11 mouse cellular contexts compared by ENCODE assay signal in the genomic region with DNA sequence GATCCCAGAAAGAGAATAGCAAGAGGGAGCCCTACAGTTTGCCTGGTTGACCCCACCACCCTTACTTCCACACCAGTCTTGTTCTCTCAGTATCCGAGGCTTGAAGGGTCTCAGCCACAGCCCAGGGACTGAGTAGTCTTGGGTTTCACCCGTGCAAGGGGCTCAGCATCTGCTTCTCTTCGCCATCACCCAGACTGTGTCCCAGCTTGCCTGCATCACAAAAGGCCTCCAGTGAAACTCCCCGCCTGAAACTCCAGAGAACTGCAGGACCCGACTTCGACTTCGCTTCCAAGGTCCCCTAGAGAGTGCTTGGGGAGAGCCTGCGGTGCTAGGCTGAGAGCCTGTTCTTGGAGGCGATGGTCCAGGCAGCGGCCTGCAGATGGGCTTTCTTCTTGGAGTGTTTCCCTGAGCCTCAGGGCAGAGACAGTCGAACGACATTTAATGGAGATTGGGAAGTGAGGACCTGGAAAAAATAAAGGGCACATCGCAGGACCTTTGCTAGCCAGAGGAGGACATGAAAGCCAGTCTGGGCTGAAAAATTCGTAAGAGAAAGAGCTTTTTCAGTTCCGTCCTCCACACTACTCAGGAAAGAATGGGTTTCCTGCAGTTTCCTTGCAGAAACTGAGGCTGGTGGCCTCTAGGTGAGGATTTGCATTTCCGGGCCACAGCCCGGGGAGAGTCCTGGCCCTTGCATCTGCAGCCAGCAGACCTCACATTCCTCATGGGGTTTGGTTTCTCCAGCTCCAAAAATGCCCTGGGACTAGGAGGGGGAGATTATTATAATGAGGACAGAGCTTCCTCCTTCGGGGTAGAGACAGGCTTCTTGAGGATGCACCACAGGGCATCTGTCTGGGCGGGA. TPM values are rescaled to one million over a fixed set of nuclear protein-coding genes. Genes with fewer than 3 reads are reported as not detected.
DNase-seq lines count a peak whose midpoint lies in the region; ATAC-seq and TF ChIP-seq lines count a peak whose summit lies in the region.
"Had no signal": no experiment of that assay in that cellular context is flagged by ENCODE, and none has a peak within 500 bp of the region (broad histone marks: within the 10 kb centered on the region; RNA-seq: fewer than 3 reads in every experiment).

No protein-coding gene starts in this region.

- WGBS in hindbrain, embryonic 11.5 days, result 1% methylated on average over 19 of the region's 19 CpGs
- 8% methylated on average over 19 of the region's 19 CpGs for WGBS in hindbrain, postnatal 0 days
- WGBS in limb, embryonic 13.5 days, result 3% methylated on average over 19 of the region's 19 CpGs

- no peak for TF ChIP-seq CTCF in hindbrain, postnatal 0 days (IDR thresholded peaks at IDR 0.05; ENCODE audit: low read depth)

- H3K27ac ChIP-seq in hindbrain, embryonic 11.5 days (ENCODE audit: low read depth, low read length), result no peak overlapping the region
- no peak overlapping the region for H3K27ac ChIP-seq in hindbrain, postnatal 0 days
- H3K27ac ChIP-seq in limb, embryonic 13.5 days, result no peak overlapping the region

- H3K9ac ChIP-seq in hindbrain, embryonic 11.5 days (ENCODE audit: low read depth, low read length), result no peak overlapping the region
- H3K9ac ChIP-seq in hindbrain, postnatal 0 days (replicated peaks; ENCODE audit: low read length), result no peak overlapping the region
- H3K9ac ChIP-seq in limb, embryonic 13.5 days, result no peak overlapping the region

- ATAC-seq in hindbrain, embryonic 11.5 days (ENCODE audit: low FRiP score), result no peak
- no peak for ATAC-seq in hindbrain, postnatal 0 days
- no peak for ATAC-seq in limb, embryonic 13.5 days (ENCODE audit: low FRiP score, low read depth)
- no peak for ATAC-seq in megakaryocyte, adult 5-6 weeks (ENCODE audit: poor library complexity, severe bottlenecking)

- no peaks in the 10 kb centered on the region for H3K9me3 ChIP-seq in hindbrain, embryonic 11.5 days (ENCODE audit: control insufficient read depth, low read length)
- no peaks in the 10 kb centered on the region for H3K9me3 ChIP-seq in hindbrain, postnatal 0 days (ENCODE audit: low read length)
- no peaks in the 10 kb centered on the region for H3K9me3 ChIP-seq in limb, embryonic 13.5 days

- no peaks in the 10 kb centered on the region for H3K36me3 ChIP-seq in hindbrain, embryonic 11.5 days (ENCODE audit: control insufficient read depth, insufficient read depth, low read length)
- H3K36me3 ChIP-seq in hindbrain, postnatal 0 days (ENCODE audit: insufficient read depth, low read length), result no peaks in the 10 kb centered on the region
- no peaks in the 10 kb centered on the region for H3K36me3 ChIP-seq in limb, embryonic 13.5 days

- H3K4me2 ChIP-seq in hindbrain, embryonic 11.5 days (replicated peaks; ENCODE audit: low read depth, low read length), result no peak overlapping the region
- no peak overlapping the region for H3K4me2 ChIP-seq in hindbrain, postnatal 0 days (ENCODE audit: low read depth, low read length)
- peak overlapping the region; percentile 62 for H3K4me2 ChIP-seq in limb, embryonic 13.5 days (replicated peaks)

- H3K27me3 ChIP-seq in hindbrain, embryonic 11.5 days (ENCODE audit: control insufficient read depth, insufficient read depth, low read length), result peaks cover 84% of the 10 kb centered on the region
- peaks cover 74% of the 10 kb centered on the region for H3K27me3 ChIP-seq in hindbrain, postnatal 0 days (ENCODE audit: insufficient read depth, low read length)
- H3K27me3 ChIP-seq in limb, embryonic 13.5 days, result peaks cover 86% of the 10 kb centered on the region

- no peak overlapping the region for H3K4me3 ChIP-seq in hindbrain, embryonic 11.5 days (ENCODE audit: low read depth, low read length)
- no peak overlapping the region for H3K4me3 ChIP-seq in hindbrain, postnatal 0 days (ENCODE audit: low read length)
- peak overlapping the region; percentile 7; the same call in 1 of the 2 replicates for H3K4me3 ChIP-seq in limb, embryonic 13.5 days

- peaks cover 11% of the 10 kb centered on the region for H3K4me1 ChIP-seq in hindbrain, embryonic 11.5 days (replicated peaks; ENCODE audit: control insufficient read depth, insufficient read depth, low read length)
- H3K4me1 ChIP-seq in hindbrain, postnatal 0 days (ENCODE audit: insufficient read depth, low read length), result peaks cover 17% of the 10 kb centered on the region; the same call in 1 of the 2 replicates
- peaks cover 56% of the 10 kb centered on the region for H3K4me1 ChIP-seq in limb, embryonic 13.5 days

- peak; percentile 56 for DNase-seq in hindbrain, embryonic 11.5 days (ENCODE audit: low spot score)
- no peak for DNase-seq in hindbrain, postnatal 0 days (ENCODE audit: low spot score)
- peak; percentile 43 for DNase-seq in ES-CJ7 (ENCODE audit: low read depth, low spot score)
- DNase-seq in embryo, embryonic 10.5 days (ENCODE audit: low spot score), result peak; percentile 55
- DNase-seq in adrenal gland, postnatal 14 days, result no peak
- DNase-seq: heart, postnatal 36 days; kidney, postnatal 36 days; lung, adult 18-20 months; thymus, postnatal 25 days had no signal

RNA-seq across cellular contexts. Expression of a gene that starts 11.8 kb away (rescaled TPM):
- polyA plus RNA-seq in hindbrain, embryonic 11.5 days (2014; fragmentation: Nextera tagmentation; extraction: Ambion mirVana), result 6.6 and 7.4 TPM in 2 replicates
- 36.3 and 38.5 TPM in 2 replicates for total RNA-seq in hindbrain, postnatal 0 days (2014; rRNA removed)
- 9.2 TPM in 2 replicates for polyA plus RNA-seq in hindbrain, postnatal 0 days (2015; fragmentation: Nextera tagmentation; extraction: Ambion mirVana)
- polyA plus RNA-seq in limb, embryonic 13.5 days (2015; fragmentation: Nextera tagmentation; extraction: Ambion mirVana), result 0.06 TPM in 1 of 2 replicates, not detected in the other
- total RNA-seq in adrenal gland, postnatal 14 days (2021), result not detected in 2 replicates
- 0.27 TPM in 1 of 2 replicates, not detected in the other for total RNA-seq in megakaryocyte, adult 5-6 weeks (2015)
- not detected in 2 replicates for total RNA-seq in megakaryocyte, adult 5-6 weeks (2017)

Comparison
In these comparisons a context has a peak if more than half of its experiments do, and no peak if none do; other contexts are left out.
1. DNase-seq: peak in hindbrain, embryonic 11.5 days (single experiment), ES-CJ7 (single experiment) and embryo, embryonic 10.5 days (single experiment); none in hindbrain, postnatal 0 days (single experiment) and adrenal gland, postnatal 14 days (single experiment).
2. RNA of a gene that starts 11.8 kb away (total RNA-seq): 36.3 to 38.5 TPM in hindbrain, postnatal 0 days; not detected in adrenal gland, postnatal 14 days and 0.27 TPM in megakaryocyte, adult 5-6 weeks; every median in the first group is over 10 times any median in the second.